Mouse (Mus musculus) cerebellum, postnatal 4 days (tissue): ENCODE data around the gene Selenom.

Experiments used
- DNase-seq, 2 experiments: peaks; one replicate each; pipeline ENCODE4 v3.0.0; 2022; ENCODE audit warnings: low spot score in 2 of 2, mixed read lengths in 1 of 2

The Selenom gene

GRCm38 (mm10) chr11:3547969-3548368 lies 33.5 kb downstream of the Selenom start:
- DNase-seq = no peak

- no peak for DNase-seq
Observed at GRCm38 (mm10) chr11:3548564-3549295, 34.2 kb downstream of the Selenom start.

GRCm38 (mm10) chr11:3549791-3550190 lies 35.3 kb downstream of the Selenom start:
- DNase-seq = no peak

- DNase-seq = no peak
Observed at GRCm38 (mm10) chr11:3554976-3555375, 40.5 kb downstream of the Selenom start.

GRCm38 (mm10) chr11:3557852-3558251 lies 43.4 kb downstream of the Selenom start:
- no peak for DNase-seq

- no peak for DNase-seq
Observed at GRCm38 (mm10) chr11:3560202-3560601, 45.7 kb downstream of the Selenom start.

- no peak for DNase-seq
Observed at GRCm38 (mm10) chr11:3563853-3564252, 49.4 kb downstream of the Selenom start.

- no peak for DNase-seq
Observed at GRCm38 (mm10) chr11:3564451-3564850, 50.0 kb downstream of the Selenom start.

- no peak for DNase-seq
Observed at GRCm38 (mm10) chr11:3566018-3566417, 51.5 kb downstream of the Selenom start.
